Mouse (Mus musculus): ENCODE data around the gene Golt1a. TPM values are rescaled to one million over a fixed set of nuclear protein-coding genes. Genes with fewer than 3 reads are reported as not detected.

The Golt1a gene
- polyA plus RNA-seq, 1 experiment = not detected

DNA sequence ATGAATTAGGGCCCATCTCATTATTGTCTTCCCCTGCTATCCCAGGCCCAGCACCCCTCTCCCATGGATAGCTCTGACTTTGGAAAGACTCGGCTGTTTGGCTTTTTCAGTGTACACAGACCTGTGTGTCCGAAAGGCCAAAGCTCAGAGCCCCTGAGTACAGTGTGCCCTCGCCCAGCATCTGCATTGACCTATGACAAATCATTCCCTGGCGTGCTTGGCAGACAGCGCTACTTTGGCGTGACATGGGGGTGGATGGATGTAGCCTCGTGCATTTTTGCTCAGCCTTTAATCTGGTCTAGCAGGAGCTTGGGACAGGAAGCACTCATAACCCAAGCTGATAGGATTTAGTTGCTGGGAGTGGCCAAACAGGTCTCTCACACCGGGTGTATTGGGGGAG is 62.5 kb downstream of the Golt1a start:
- Histone ChIP-seq H3K4me3 (ENCODE audit: insufficient read depth, poor library complexity, severe bottlenecking) (no peak overlapping the region), H3ac (ENCODE audit: control insufficient read depth, insufficient read length, low read depth) (no peak overlapping the region), H3K36me3 (ENCODE audit: control insufficient read depth, insufficient read depth) (no peaks in the 10 kb centered on the region), H3K79me2 (ENCODE audit: control insufficient read depth, insufficient read depth) (no peaks in the 10 kb centered on the region), H3K79me3 (ENCODE audit: low read depth) (no peaks in the 10 kb centered on the region), H3K27me3 (ENCODE audit: control insufficient read depth, insufficient read depth, insufficient read length) (peaks cover 87% of the 10 kb centered on the region)
- no peak for TF ChIP-seq FOSL1 (IDR thresholded peaks at IDR 0.05; ENCODE audit: insufficient read depth, low read length, poor library complexity, severe bottlenecking)

Other genes with a start within 250 kb of the Golt1a start
- 28.0 TPM for gene Ppp1r15b, start 178.7 kb upstream of the Golt1a start, polyA plus RNA-seq (2012; fragmentation: generic; extraction: Trizol)
- 0.15 TPM for gene Plekha6, start 145.6 kb upstream of the Golt1a start, polyA plus RNA-seq (2012; fragmentation: generic; extraction: Trizol)
- gene Kiss1, start 12.1 kb downstream of the Golt1a start, polyA plus RNA-seq (2012; fragmentation: generic; extraction: Trizol) = not detected
- not detected for gene Ren1, start 40.7 kb downstream of the Golt1a start, polyA plus RNA-seq (2012; fragmentation: generic; extraction: Trizol)
- not detected for gene Etnk2, start 53.8 kb downstream of the Golt1a start, polyA plus RNA-seq (2012; fragmentation: generic; extraction: Trizol)
- gene Sox13, start 114.6 kb downstream of the Golt1a start, polyA plus RNA-seq (2012; fragmentation: generic; extraction: Trizol) = 0.26 TPM